Mouse (Mus musculus): Measurements from ENCODE around the gene Gpr27. TPM values are rescaled to one million over a fixed set of nuclear protein-coding genes. Genes with fewer than 3 reads are reported as not detected.

Gpr27 gene
- not detected in 2 replicates for total RNA-seq (2014; fragmentation: Nextera tagmentation)
- 0.09 TPM in 1 of 2 replicates, not detected in the other for total RNA-seq (2017)

GRCm38 (mm10) chr6:99692206-99692915 lies at the start of gene Gpr27:
Gene Gpr27, plus strand, starts transcription at chr6:99692679.
- peak; percentile 20 for ATAC-seq (replicated peaks; ENCODE audit: poor library complexity, severe bottlenecking)

- no peak for ATAC-seq (replicated peaks; ENCODE audit: poor library complexity, severe bottlenecking)
These were observed 48.9 kb upstream of the Gpr27 start for GRCm38 (mm10) chr6:99643439-99644199.

- ATAC-seq (replicated peaks; ENCODE audit: poor library complexity, severe bottlenecking), result 0 out of 2 replicates have a peak, but pooled peaks have one; percentile 19
These were observed 48.1 kb upstream of the Gpr27 start for GRCm38 (mm10) chr6:99644386-99644785.

- no peak for ATAC-seq (replicated peaks; ENCODE audit: poor library complexity, severe bottlenecking)
These were observed 47.6 kb upstream of the Gpr27 start for GRCm38 (mm10) chr6:99644876-99645275.

- ATAC-seq (replicated peaks; ENCODE audit: poor library complexity, severe bottlenecking), result no peak
These were observed 46.1 kb upstream of the Gpr27 start for GRCm38 (mm10) chr6:99646344-99646743.

GRCm38 (mm10) chr6:99649307-99649706 lies 43.2 kb upstream of the Gpr27 start:
- peak; percentile 86 for ATAC-seq (replicated peaks; ENCODE audit: poor library complexity, severe bottlenecking)

- no peak for ATAC-seq (replicated peaks; ENCODE audit: poor library complexity, severe bottlenecking)
These were observed 40.1 kb upstream of the Gpr27 start for GRCm38 (mm10) chr6:99652341-99652740.

GRCm38 (mm10) chr6:99654343-99654742 lies 38.1 kb upstream of the Gpr27 start:
- no peak for ATAC-seq (replicated peaks; ENCODE audit: poor library complexity, severe bottlenecking)

GRCm38 (mm10) chr6:99655488-99655887 lies 37.0 kb upstream of the Gpr27 start:
- peak; percentile 86 for ATAC-seq (replicated peaks; ENCODE audit: poor library complexity, severe bottlenecking)

GRCm38 (mm10) chr6:99656088-99656487 lies 36.4 kb upstream of the Gpr27 start:
- no peak for ATAC-seq (replicated peaks; ENCODE audit: poor library complexity, severe bottlenecking)

GRCm38 (mm10) chr6:99658586-99658985 lies 33.9 kb upstream of the Gpr27 start:
- ATAC-seq (replicated peaks; ENCODE audit: poor library complexity, severe bottlenecking), result peak; percentile 22; the same call in 1 of the 2 replicates

- no peak for ATAC-seq (replicated peaks; ENCODE audit: poor library complexity, severe bottlenecking)
These were observed 32.0 kb upstream of the Gpr27 start for GRCm38 (mm10) chr6:99660443-99660842.

GRCm38 (mm10) chr6:99663232-99663631 lies 29.2 kb upstream of the Gpr27 start:
- ATAC-seq (replicated peaks; ENCODE audit: poor library complexity, severe bottlenecking), result no peak

- peak; percentile 15; the same call in 1 of the 2 replicates for ATAC-seq (replicated peaks; ENCODE audit: poor library complexity, severe bottlenecking)
These were observed 26.8 kb upstream of the Gpr27 start for GRCm38 (mm10) chr6:99665457-99666317.

- peak; percentile 51 for ATAC-seq (replicated peaks; ENCODE audit: poor library complexity, severe bottlenecking)
These were observed 25.9 kb upstream of the Gpr27 start, which contains the start of the genes Eif4e3 and Gm20696 for GRCm38 (mm10) chr6:99666318-99667171. Gene Eif4e3, minus strand, starts transcription at chr6:99666771. Gene Gm20696, minus strand, starts transcription at chr6:99666797.

- peak; percentile 68 for ATAC-seq (replicated peaks; ENCODE audit: poor library complexity, severe bottlenecking)
These were observed 25.2 kb upstream of the Gpr27 start for GRCm38 (mm10) chr6:99667290-99667689.

GRCm38 (mm10) chr6:99669481-99670325 lies 22.8 kb upstream of the Gpr27 start:
- no peak for ATAC-seq (replicated peaks; ENCODE audit: poor library complexity, severe bottlenecking)

GRCm38 (mm10) chr6:99670481-99671119 lies 21.9 kb upstream of the Gpr27 start:
- ATAC-seq (replicated peaks; ENCODE audit: poor library complexity, severe bottlenecking), result peak; percentile 63

Data from granulocyte monocyte progenitor cell, adult 5-6 weeks (primary cell).